Mouse (Mus musculus) midbrain, embryonic 13.5 days (tissue): ENCODE measurements around the gene Ppp1r9b. TPM values are rescaled to one million over a fixed set of nuclear protein-coding genes. Genes with fewer than 3 reads are reported as not detected.

ENCODE experiments used
- ATAC-seq: fragments of 200-750 bp; cut with Nextera tagmentation; 2 replicates; pipeline ENCODE4 v1.8.0; 2017; ENCODE audit warnings: mild to moderate bottlenecking, moderate TSS enrichment, moderate library complexity
- H3K27ac ChIP-seq: fragments of 300-500 bp; sonication (generic); 2 replicates; pipeline ENCODE4 v1.5.1; 2015; ENCODE audit warnings: inconsistent platforms, mild to moderate bottlenecking, moderate library complexity
- H3K27me3 ChIP-seq: fragments of 300-500 bp; sonication (generic); 2 replicates; pipeline ENCODE4 v1.6.1; 2015; ENCODE audit warnings: mild to moderate bottlenecking, inconsistent platforms
- H3K36me3 ChIP-seq: fragments of 300-500 bp; sonication (generic); 2 replicates; pipeline ENCODE4 v1.6.1; 2015; ENCODE audit warnings: mild to moderate bottlenecking, inconsistent platforms
- H3K4me1 ChIP-seq: fragments of 300-500 bp; sonication (generic); replicated peaks from 2 replicates; pipeline ENCODE4 v1.6.1; 2015; ENCODE audit warnings: inconsistent platforms
- H3K4me2 ChIP-seq: fragments of 300-500 bp; sonication (generic); replicated peaks from 2 replicates; pipeline ENCODE4 v1.6.1; 2015; ENCODE audit warnings: moderate library complexity, mild to moderate bottlenecking, inconsistent platforms
- H3K4me3 ChIP-seq: fragments of 300-500 bp; sonication (generic); replicated peaks from 2 replicates; pipeline ENCODE4 v1.5.1; 2015; ENCODE audit warnings: mild to moderate bottlenecking, inconsistent platforms
- H3K9ac ChIP-seq: fragments of 300-500 bp; sonication (generic); replicated peaks from 2 replicates; pipeline ENCODE4 v1.6.1; 2015; ENCODE audit warnings: mild to moderate bottlenecking, inconsistent platforms
- H3K9me3 ChIP-seq: fragments of 300-500 bp; sonication (generic); 2 replicates; pipeline ENCODE4 v1.6.1; 2016; ENCODE audit warnings: mild to moderate bottlenecking, inconsistent platforms
- WGBS: fragments of 180-500 bp; shearing (Covaris S2); methylation state at CpG from one replicate; pipeline ENCODE4 v1.1.7; 2015; 5-methylcytosine and 5-hydroxymethylcytosine counted together
- polyA plus RNA-seq: library from polyadenylated mRNA; unstranded; fragments of >200 nt; fragmentation: Nextera tagmentation; extraction: Ambion mirVana; gene quantifications from 2 replicates; pipeline ENCODE4 v1.2.1, GENCODE M21; 2015

Gene Ppp1r9b
- polyA plus RNA-seq, 1 experiment from 2014 or later: 17.8 TPM

- WGBS: 0% methylated on average over 20 of the region's 20 CpGs
- peak overlapping the region; percentile 98 for H3K9ac ChIP-seq
- peak overlapping the region; percentile 99 for H3K4me2 ChIP-seq
- no peaks in the 10 kb centered on the region for H3K27me3 ChIP-seq
- no peak for ATAC-seq
- peaks cover 75% of the 10 kb centered on the region for H3K4me1 ChIP-seq
- H3K27ac ChIP-seq: peak overlapping the region; percentile 95
- peak overlapping the region; percentile 87 for H3K4me3 ChIP-seq
- no peaks in the 10 kb centered on the region for H3K9me3 ChIP-seq
- peaks cover 28% of the 10 kb centered on the region for H3K36me3 ChIP-seq
Measured at GRCm38 (mm10) chr11:94992480-94992753, 1.6 kb downstream of the Ppp1r9b start.

GRCm38 (mm10) chr11:94992754-94993606 is 2.1 kb downstream of the Ppp1r9b start:
- Histone ChIP-seq H3K4me1 (peaks cover 78% of the 10 kb centered on the region), H3K27me3 (no peaks in the 10 kb centered on the region), H3K27ac (peak overlapping the region; percentile 21; the same call in 1 of the 2 replicates), H3K9ac (peak overlapping the region; percentile 98), H3K9me3 (no peaks in the 10 kb centered on the region), H3K4me2 (peak overlapping the region; percentile 99), H3K4me3 (peak overlapping the region; percentile 87), H3K36me3 (peaks cover 34% of the 10 kb centered on the region)
- 1% methylated on average over 22 of the region's 22 CpGs for WGBS
- no peak for ATAC-seq

DNA sequence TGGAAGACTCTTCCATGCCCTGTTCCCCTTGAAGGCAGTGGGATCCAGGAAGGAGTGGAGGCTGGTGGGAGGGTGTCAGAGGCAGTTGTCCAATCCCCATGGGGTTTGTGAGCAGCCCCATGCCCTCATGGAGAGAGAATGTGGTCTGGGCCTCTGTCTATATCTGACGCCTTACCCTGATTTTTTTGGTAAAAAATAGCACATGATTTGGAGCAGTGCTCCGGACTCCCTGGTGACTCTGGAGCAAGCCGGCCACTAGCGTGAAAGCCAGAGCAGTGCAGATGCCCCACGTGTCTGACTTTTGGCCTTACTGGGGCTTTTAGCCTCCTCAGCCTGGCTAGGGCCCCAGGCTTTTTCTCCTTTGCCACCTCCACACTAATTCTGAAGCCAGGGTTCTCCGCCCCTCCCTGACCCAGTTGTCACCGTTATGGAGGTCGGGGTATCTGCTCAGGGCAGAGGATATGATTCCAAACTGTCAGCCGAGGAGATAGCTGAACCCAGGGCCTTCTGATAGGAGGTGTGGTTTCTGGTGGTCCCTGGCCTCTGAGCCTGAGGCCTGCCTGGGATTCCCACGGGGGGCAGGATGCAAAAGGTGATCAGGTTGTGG is 3.5 kb downstream of the Ppp1r9b start:
- Histone ChIP-seq H3K27me3 (no peaks in the 10 kb centered on the region), H3K4me1 (peaks cover 79% of the 10 kb centered on the region), H3K9ac (peak overlapping the region; percentile 98), H3K27ac (no peak overlapping the region; the same call in 1 of the 2 replicates), H3K4me2 (peak overlapping the region; percentile 99), H3K36me3 (peaks cover 47% of the 10 kb centered on the region), H3K9me3 (no peaks in the 10 kb centered on the region), H3K4me3 (peak overlapping the region; percentile 87)
- no peak for ATAC-seq
- 52% methylated on average over 10 of the region's 10 CpGs for WGBS

DNA sequence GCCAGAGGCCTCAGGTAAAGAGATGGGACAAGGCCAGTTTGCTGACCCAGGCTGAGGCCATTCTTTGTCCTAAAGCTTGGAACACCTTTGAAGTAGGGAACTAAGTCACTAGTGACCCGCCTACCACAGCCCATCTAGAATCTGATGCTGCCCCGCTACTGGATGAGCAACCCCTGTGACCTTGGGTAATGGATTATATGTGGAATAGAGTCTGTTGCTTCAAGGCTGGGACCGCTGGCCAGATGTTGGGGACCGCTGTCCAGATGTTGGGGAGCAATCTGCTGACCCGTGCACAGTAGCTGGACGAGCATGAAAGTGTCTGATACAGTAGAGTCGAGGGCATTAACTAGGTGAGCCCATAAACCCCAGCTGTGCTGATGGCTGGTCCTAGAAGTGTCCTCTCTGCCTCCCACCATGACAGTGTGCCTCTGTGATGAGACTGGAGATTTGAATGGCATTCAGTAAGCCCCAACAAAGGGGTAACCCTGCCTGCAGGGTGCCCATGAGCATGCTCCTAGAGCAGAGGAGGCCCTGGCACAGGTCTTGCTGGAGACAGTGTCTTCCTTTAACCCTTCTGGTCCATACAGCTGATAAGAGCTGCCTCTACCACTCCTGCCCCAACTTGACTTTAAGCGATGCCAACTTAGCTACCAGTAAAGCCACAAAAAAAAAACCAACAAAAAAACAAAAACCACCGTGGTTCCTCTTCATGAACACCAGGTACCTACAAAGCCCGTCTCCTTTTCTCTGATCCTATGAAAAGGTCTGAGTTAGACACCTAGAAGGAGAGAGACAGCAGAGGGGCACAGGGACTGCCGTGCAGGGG is 4.3 kb downstream of the Ppp1r9b start:
- Histone ChIP-seq H3K27ac (no peak overlapping the region), H3K27me3 (no peaks in the 10 kb centered on the region), H3K9me3 (no peaks in the 10 kb centered on the region), H3K9ac (peak overlapping the region; percentile 98), H3K36me3 (peaks cover 56% of the 10 kb centered on the region), H3K4me3 (peak overlapping the region; percentile 87), H3K4me2 (peak overlapping the region; percentile 99), H3K4me1 (peaks cover 79% of the 10 kb centered on the region)
- ATAC-seq: no peak
- WGBS: 90% methylated on average over 11 of the region's 11 CpGs

GRCm38 (mm10) chr11:94996101-94996500 is 5.3 kb downstream of the Ppp1r9b start:
- Histone ChIP-seq H3K36me3 (peaks cover 62% of the 10 kb centered on the region), H3K4me1 (peaks cover 83% of the 10 kb centered on the region), H3K27ac (no peak overlapping the region), H3K9ac (peak overlapping the region; percentile 98; the same call in 1 of the 2 replicates), H3K9me3 (no peaks in the 10 kb centered on the region), H3K27me3 (no peaks in the 10 kb centered on the region), H3K4me3 (peak overlapping the region; percentile 87; the same call in 1 of the 2 replicates), H3K4me2 (peak overlapping the region; percentile 99)
- WGBS: 91% methylated on average over 8 of the region's 8 CpGs
- no peak for ATAC-seq

DNA sequence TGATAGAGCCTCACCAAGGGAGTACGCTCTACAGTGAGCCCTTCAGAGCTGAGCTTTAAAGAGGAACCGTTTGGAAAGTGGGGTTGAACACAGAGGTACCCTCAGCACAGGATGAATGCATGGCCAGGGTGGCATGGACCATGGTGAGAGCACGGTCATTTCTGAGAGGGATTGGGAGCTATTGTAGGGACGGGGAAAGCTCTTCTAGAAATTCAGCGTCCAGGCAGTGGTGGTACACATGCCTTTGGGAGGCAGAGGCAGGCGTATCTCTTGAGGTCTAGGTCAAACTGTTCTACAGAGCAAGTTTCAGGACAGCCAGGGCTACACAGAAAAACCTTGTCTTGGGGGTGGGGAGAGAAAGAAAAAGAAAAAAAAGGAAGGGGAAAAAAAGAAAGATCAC is 6.1 kb downstream of the Ppp1r9b start:
- Histone ChIP-seq H3K27me3 (no peaks in the 10 kb centered on the region), H3K36me3 (peaks cover 70% of the 10 kb centered on the region), H3K9ac (no peak overlapping the region), H3K4me2 (no peak overlapping the region), H3K4me3 (no peak overlapping the region), H3K27ac (no peak overlapping the region), H3K9me3 (no peaks in the 10 kb centered on the region), H3K4me1 (peaks cover 88% of the 10 kb centered on the region)
- ATAC-seq: no peak
- 91% methylated on average over 6 of the region's 6 CpGs for WGBS

DNA sequence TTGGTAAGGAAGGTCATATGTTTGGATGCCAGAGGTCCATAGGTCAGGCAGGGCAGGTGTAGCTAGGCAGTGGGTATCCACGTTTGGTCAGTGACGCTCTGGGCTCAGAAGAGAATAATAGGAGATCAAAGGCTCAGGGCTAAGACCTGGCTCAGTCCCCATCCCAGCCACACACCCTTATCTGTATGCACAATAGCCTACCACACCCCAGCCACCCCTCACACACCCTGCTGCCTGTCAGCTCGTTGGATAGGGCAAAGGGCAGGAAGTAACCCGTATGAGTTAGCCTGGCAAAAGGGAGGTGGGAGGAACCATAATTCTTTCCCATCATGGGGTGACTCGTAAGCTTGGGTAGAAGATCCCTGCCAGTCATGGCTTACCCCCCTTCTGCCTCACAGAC is 6.8 kb downstream of the Ppp1r9b start:
- H3K4me2 ChIP-seq: no peak overlapping the region
- 0 out of 2 replicates have a peak overlapping the region, but pooled peaks have one; percentile 19 for H3K27ac ChIP-seq

DNA sequence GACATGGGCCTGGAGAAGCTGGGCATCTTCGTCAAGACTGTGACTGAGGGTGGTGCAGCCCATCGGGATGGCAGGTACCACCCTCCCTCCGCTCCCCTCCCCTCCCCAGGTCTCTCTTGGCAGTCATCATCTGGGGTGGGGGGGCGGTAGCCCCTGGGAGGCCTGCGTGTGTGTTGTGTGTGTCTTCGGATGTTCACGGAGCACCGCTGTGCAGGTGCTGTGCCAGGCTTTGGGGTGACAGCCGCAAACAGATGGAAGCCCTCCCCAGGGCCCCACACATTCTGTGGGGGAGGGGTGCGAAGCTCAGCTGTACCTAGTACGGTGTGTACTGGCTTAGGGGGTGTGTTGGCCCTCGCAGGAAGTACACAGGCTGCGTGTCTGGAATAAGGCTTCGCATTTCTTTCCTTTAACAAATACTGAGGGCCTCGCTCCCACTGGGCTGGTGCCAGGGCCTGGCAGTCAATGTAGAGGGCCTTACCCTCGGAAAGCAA is 7.3 kb downstream of the Ppp1r9b start:
- Histone ChIP-seq H3K4me3 (no peak overlapping the region), H3K4me2 (no peak overlapping the region), H3K36me3 (peaks cover 81% of the 10 kb centered on the region), H3K4me1 (peaks cover 77% of the 10 kb centered on the region), H3K9me3 (no peaks in the 10 kb centered on the region), H3K27ac (0 out of 2 replicates have a peak overlapping the region, but pooled peaks have one; percentile 19), H3K27me3 (no peaks in the 10 kb centered on the region), H3K9ac (no peak overlapping the region; the same call in 1 of the 2 replicates)
- WGBS: 80% methylated on average over 16 of the region's 16 CpGs
- ATAC-seq: no peak

More for the DNA sequence above, 6.8 kb downstream of the Ppp1r9b start:
- H3K9ac ChIP-seq: 0 out of 2 replicates have a peak overlapping the region, but pooled peaks have one; percentile 39
- WGBS: 75% methylated on average over 5 of the region's 5 CpGs
- ATAC-seq: no peak
- H3K27me3 ChIP-seq: no peaks in the 10 kb centered on the region
- H3K36me3 ChIP-seq: peaks cover 76% of the 10 kb centered on the region
- H3K9me3 ChIP-seq: no peaks in the 10 kb centered on the region
- H3K4me3 ChIP-seq: no peak overlapping the region
- H3K4me1 ChIP-seq: peaks cover 82% of the 10 kb centered on the region

- no peaks in the 10 kb centered on the region for H3K9me3 ChIP-seq
- H3K27ac ChIP-seq: peak overlapping the region; percentile 87
- ATAC-seq: no peak
- H3K27me3 ChIP-seq: no peaks in the 10 kb centered on the region
- peaks cover 94% of the 10 kb centered on the region for H3K36me3 ChIP-seq
- peaks cover 66% of the 10 kb centered on the region for H3K4me1 ChIP-seq
- no peak overlapping the region for H3K4me2 ChIP-seq
- no peak overlapping the region for H3K4me3 ChIP-seq
- H3K9ac ChIP-seq: peak overlapping the region; percentile 54
- 79% methylated on average over 8 of the region's 8 CpGs for WGBS
Measured at GRCm38 (mm10) chr11:95000128-95000527, 9.3 kb downstream of the Ppp1r9b start.

DNA sequence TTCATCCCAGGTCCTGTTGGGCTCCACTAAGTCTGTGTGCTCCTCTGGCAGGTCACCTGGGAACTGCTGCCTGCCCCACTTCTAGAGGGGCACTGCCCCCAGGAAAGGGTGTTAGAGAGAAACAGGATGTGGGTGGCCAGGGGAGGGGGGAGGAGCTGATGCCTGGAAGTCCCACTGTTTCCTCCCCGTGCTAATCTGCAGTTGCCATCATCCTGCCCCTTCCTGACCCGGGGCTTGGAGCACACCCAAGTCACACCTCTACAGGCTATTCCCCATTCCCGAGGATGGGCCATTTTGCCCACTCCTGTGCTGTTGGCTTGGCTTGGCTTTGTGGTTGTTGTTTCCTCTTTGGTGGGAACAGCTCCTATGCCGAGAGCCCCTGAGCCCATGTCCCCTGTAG is 9.7 kb downstream of the Ppp1r9b start:
- WGBS: 51% methylated on average over 4 of the region's 4 CpGs
- no peak; the same call in 1 of the 2 replicates for ATAC-seq
- Histone ChIP-seq H3K9me3 (no peaks in the 10 kb centered on the region), H3K9ac (peak overlapping the region; percentile 54), H3K27ac (peak overlapping the region; percentile 87), H3K27me3 (no peaks in the 10 kb centered on the region), H3K4me3 (no peak overlapping the region), H3K4me2 (peak overlapping the region; percentile 22; the same call in 1 of the 2 replicates), H3K4me1 (peaks cover 64% of the 10 kb centered on the region), H3K36me3 (peaks cover 95% of the 10 kb centered on the region)

DNA sequence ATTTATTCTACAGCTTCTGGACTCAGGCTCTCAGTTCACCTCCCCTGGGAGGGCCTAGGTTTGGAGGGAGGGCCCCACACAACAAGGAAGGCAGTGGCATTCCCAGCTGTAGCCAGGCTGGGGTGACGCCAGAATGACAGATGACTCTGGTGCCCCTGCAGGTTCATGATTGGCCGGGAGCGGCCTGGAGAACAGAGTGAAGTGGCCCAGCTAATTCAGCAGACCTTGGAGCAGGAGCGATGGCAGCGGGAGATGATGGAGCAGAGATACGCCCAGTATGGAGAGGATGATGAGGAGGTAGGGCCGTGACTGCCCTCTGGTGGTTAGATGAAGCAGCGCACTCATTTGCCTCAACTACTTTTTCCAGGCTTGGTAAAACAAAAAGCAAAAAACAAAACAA is 10.2 kb downstream of the Ppp1r9b start:
- no peak overlapping the region for H3K9ac ChIP-seq

More for the DNA sequence above, 10.2 kb downstream of the Ppp1r9b start:
- Histone ChIP-seq H3K27me3 (no peaks in the 10 kb centered on the region), H3K4me1 (peaks cover 64% of the 10 kb centered on the region), H3K4me2 (peak overlapping the region; percentile 22), H3K36me3 (peaks cover 92% of the 10 kb centered on the region), H3K9me3 (no peaks in the 10 kb centered on the region), H3K4me3 (no peak overlapping the region), H3K27ac (peak overlapping the region; percentile 87)
- peak; percentile 74 for ATAC-seq
- WGBS: 2% methylated on average over 8 of the region's 8 CpGs
